Mouse (Mus musculus) forebrain, embryonic 12.5 days (tissue): ENCODE data around the gene Fcgr2b. TPM values are rescaled to one million over a fixed set of nuclear protein-coding genes. Genes with fewer than 3 reads are reported as not detected.
"Not testable (repeated sequence)": the region's sequence is repeated elsewhere in the genome, so short reads cannot be mapped to it uniquely, and the experiment has no call there.

Source experiments
- ATAC-seq: fragments of 200-750 bp; cut with Nextera tagmentation; 2 replicates; pipeline ENCODE4 v1.8.0; 2017; ENCODE audit warnings: moderate TSS enrichment; ENCODE audit not compliant: low FRiP score
- H3K27ac ChIP-seq: fragments of 300-500 bp; sonication (generic); 2 replicates; pipeline ENCODE4 v1.5.1; 2016; ENCODE audit warnings: mild to moderate bottlenecking
- H3K27me3 ChIP-seq: fragments of 300-500 bp; sonication (generic); 2 replicates; pipeline ENCODE4 v1.6.1; 2016; ENCODE audit warnings: mild to moderate bottlenecking
- H3K36me3 ChIP-seq: fragments of 300-500 bp; sonication (generic); replicated peaks from 2 replicates; pipeline ENCODE4 v1.6.1; 2016; ENCODE audit warnings: mild to moderate bottlenecking
- H3K4me1 ChIP-seq: fragments of 300-500 bp; sonication (generic); 2 replicates; pipeline ENCODE4 v1.6.1; 2016
- H3K4me2 ChIP-seq: fragments of 300-500 bp; sonication (generic); 2 replicates; pipeline ENCODE4 v1.6.1; 2016; ENCODE audit warnings: mild to moderate bottlenecking, moderate library complexity
- H3K4me3 ChIP-seq: fragments of 300-500 bp; sonication (generic); replicated peaks from 2 replicates; pipeline ENCODE4 v1.5.1; 2016; ENCODE audit warnings: mild to moderate bottlenecking
- H3K9ac ChIP-seq: fragments of 300-500 bp; sonication (generic); 2 replicates; pipeline ENCODE4 v1.6.1; 2016; ENCODE audit warnings: mild to moderate bottlenecking
- H3K9me3 ChIP-seq: fragments of 300-500 bp; sonication (generic); 2 replicates; pipeline ENCODE4 v1.6.1; 2016
- WGBS: fragments of 180-500 bp; shearing (Covaris S2); methylation state at CpG from one replicate; pipeline ENCODE4 v1.1.7; 2016; 5-methylcytosine and 5-hydroxymethylcytosine counted together
- polyA plus RNA-seq: library from polyadenylated mRNA; unstranded; fragments of >200 nt; fragmentation: Nextera tagmentation; extraction: Ambion mirVana; gene quantifications from 2 replicates; pipeline ENCODE4 v1.2.1, GENCODE M21; 2016

Gene Fcgr2b
- polyA plus RNA-seq, 1 experiment from 2014 or later = 0.24 TPM

DNA sequence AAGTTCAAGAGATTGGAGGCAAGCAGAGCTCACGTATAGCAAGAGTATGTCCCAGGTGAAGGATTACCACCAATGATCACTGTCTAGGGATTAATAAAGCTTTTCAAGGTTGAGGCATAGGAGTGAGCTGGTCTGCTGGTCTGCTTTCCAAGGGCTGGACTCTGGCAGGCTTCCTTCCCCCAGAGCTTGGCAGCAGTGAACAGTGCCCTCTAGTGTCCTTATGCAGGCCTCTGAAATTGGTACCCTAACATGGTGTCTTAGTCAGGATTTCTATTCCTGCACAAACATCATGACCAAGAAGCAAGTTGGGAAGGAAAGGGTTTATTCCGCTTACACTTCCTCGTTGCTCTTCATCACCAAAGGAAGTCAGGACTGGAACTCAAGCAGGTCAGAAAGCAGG lies 20.4 kb upstream of the Fcgr2b start:
- no peaks in the 10 kb centered on the region for H3K4me1 ChIP-seq
- H3K9ac ChIP-seq = no peak overlapping the region
- 52% methylated on average over 3 of the region's 3 CpGs for WGBS
- H3K36me3 ChIP-seq = no peaks in the 10 kb centered on the region
- H3K27me3 ChIP-seq = no peaks in the 10 kb centered on the region
- no peak overlapping the region for H3K27ac ChIP-seq
- ATAC-seq = no peak
- no peaks in the 10 kb centered on the region for H3K9me3 ChIP-seq
- H3K4me2 ChIP-seq = no peak overlapping the region
- no peak overlapping the region for H3K4me3 ChIP-seq

DNA sequence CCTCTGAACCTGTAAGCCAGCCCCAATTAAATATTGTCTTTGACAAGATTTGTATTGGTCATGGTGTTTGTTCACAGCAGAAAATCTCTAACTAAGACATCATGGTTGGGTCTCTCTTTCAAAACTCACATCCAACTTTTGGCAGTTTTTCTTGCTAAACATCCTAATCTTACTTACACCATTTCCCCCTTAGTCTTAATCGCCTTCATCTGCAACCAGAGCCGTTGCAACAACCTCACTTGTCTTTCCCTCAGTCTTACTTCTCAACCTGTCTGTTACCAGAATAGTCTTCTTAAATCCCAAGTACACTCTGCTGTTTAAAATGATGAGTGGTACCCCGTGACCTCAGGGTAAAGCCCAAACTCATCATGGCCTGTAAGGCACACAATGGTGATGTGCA lies 19.7 kb upstream of the Fcgr2b start:
- Histone ChIP-seq H3K9me3 (no peaks in the 10 kb centered on the region), H3K4me1 (no peaks in the 10 kb centered on the region)
- 80% methylated on average over 3 of the region's 3 CpGs for WGBS

DNA sequence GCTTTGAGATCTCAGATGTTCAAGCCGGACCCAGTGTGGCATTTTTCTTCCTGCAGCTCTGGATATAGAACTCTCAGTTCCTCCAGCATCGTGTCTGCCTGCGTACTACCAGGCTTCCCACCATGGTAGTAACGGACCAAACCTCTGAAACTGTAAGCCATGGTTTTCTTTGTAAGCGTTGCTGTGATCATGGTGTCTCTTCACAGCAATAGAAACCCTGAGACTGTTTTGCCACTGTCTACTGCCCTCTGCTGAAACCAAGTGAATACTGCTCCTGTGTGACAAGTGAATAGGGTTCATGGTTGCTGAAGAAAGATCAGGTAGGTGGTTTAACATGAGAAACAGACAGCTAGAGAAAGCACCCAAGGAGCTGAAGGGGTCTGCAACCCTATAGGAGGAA lies 16.2 kb upstream of the Fcgr2b start:
- no peak overlapping the region for H3K9ac ChIP-seq

More for the DNA sequence above, 19.7 kb upstream of the Fcgr2b start:
- H3K4me3 ChIP-seq = no peak overlapping the region
- no peaks in the 10 kb centered on the region for H3K36me3 ChIP-seq
- H3K9ac ChIP-seq = no peak overlapping the region
- H3K4me2 ChIP-seq = no peak overlapping the region
- ATAC-seq = no peak
- H3K27ac ChIP-seq = no peak overlapping the region
- no peaks in the 10 kb centered on the region for H3K27me3 ChIP-seq

DNA sequence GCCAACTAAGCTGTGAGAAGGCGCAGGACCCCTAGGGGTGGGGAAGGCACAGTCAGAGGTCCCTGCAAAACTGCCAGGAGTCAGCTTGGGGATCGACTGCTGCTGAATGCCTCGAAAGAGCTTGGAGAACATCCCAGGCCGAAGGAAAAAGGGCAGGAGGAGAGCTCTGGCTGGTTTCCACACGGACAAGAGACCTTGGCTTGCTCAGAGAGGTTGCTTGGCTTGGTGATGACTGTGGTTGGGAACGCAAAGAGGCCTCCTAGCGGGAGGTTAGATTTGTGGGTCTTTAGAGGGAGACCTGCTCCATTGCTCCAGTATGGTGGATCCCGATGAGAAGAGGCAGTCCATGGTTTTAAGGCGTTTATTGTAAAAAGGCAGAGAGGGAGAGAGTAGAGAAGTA lies 13.3 kb upstream of the Fcgr2b start:
- Histone ChIP-seq H3K27me3 (0 out of 2 replicates have a peak, but pooled peaks cover 6% of the 10 kb centered on the region), H3K27ac (no peak overlapping the region), H3K4me2 (no peak overlapping the region), H3K9me3 (no peaks in the 10 kb centered on the region), H3K4me1 (no peaks in the 10 kb centered on the region), H3K4me3 (no peak overlapping the region), H3K36me3 (no peaks in the 10 kb centered on the region), H3K9ac (no peak overlapping the region)
- WGBS = 75% methylated on average over 9 of the region's 9 CpGs
- ATAC-seq = no peak

More for the DNA sequence above, 16.2 kb upstream of the Fcgr2b start:
- Histone ChIP-seq H3K4me2 (no peak overlapping the region), H3K4me3 (no peak overlapping the region), H3K9me3 (no peaks in the 10 kb centered on the region), H3K27me3 (0 out of 2 replicates have a peak, but pooled peaks cover 6% of the 10 kb centered on the region), H3K4me1 (no peaks in the 10 kb centered on the region), H3K36me3 (no peaks in the 10 kb centered on the region), H3K27ac (no peak overlapping the region)
- ATAC-seq = no peak
- WGBS = 65% methylated on average over 5 of the region's 5 CpGs

DNA sequence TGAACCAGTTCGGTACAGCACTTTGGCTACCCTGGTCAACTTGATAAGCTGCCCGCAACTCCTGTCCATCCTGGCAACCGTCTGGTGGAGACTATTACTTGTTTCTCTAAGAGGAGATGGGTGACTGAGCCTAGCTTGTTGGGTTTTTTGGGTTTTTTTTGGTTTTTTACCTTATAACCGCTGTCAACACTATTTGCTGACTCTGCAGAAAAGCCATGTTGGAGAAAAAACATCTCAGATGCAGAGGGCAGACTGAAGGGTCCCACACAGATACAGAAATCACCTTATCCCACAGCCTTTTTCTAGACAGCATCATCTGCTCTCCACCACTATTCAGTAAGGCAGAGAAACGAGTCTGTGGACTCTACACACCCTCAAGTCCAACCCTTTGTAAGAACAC lies 9.5 kb upstream of the Fcgr2b start:
- Histone ChIP-seq H3K9me3 (no peaks in the 10 kb centered on the region), H3K9ac (no peak overlapping the region), H3K36me3 (no peaks in the 10 kb centered on the region), H3K4me3 (no peak overlapping the region), H3K27ac (no peak overlapping the region), H3K27me3 (0 out of 2 replicates have a peak, but pooled peaks cover 6% of the 10 kb centered on the region), H3K4me2 (no peak overlapping the region), H3K4me1 (no peaks in the 10 kb centered on the region)
- ATAC-seq = no peak
- WGBS = 87% methylated on average over 5 of the region's 5 CpGs

DNA sequence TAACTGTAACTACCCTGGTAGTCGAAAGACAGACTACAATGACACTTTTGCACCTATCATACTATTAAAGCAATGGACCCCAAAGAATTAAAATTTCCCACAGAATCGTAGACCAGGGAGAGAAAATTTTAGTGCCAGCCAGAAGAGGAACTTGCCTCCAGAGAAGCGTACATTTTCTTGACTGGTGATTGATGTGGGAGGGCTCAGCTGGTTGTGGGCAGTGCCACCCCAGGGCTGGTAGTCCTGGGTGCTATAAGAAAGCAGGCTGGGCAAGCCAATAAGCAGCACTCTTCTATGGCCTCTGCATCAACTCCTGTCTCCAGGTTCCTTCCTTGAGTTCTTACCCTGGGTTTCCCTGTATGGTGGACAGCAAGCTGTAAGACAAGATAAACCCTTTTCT lies 8.7 kb upstream of the Fcgr2b start:
- Histone ChIP-seq H3K9ac (no peak overlapping the region), H3K4me3 (no peak overlapping the region), H3K4me2 (no peak overlapping the region), H3K27me3 (0 out of 2 replicates have a peak, but pooled peaks cover 5% of the 10 kb centered on the region), H3K9me3 (no peaks in the 10 kb centered on the region), H3K27ac (no peak overlapping the region), H3K4me1 (no peaks in the 10 kb centered on the region), H3K36me3 (no peaks in the 10 kb centered on the region)
- no peak for ATAC-seq
- WGBS = 90% methylated on average over 3 of the region's 3 CpGs

DNA sequence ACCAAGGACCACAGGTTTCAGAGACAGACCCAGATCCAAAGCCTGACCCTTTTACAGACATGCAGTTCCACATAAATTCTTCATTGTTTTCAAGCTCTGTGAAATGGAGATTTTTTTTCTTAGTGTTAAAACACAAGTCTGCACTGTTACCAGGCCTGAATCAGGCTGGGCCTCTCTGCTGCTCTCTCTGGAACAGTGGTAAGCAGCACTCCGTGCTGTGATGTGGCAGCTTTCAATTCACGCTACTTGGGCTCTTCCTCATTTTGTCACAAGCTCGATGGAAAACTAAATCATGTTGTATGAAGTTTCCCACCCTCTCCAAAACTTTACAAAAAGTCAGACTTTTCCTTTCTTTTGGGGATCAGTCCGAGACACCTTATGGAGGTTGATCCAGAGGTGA lies 6.7 kb upstream of the Fcgr2b start:
- H3K4me3 ChIP-seq = no peak overlapping the region
- H3K9ac ChIP-seq = no peak overlapping the region
- no peaks in the 10 kb centered on the region for H3K36me3 ChIP-seq
- no peaks in the 10 kb centered on the region for H3K9me3 ChIP-seq
- no peaks in the 10 kb centered on the region; the same call in 1 of the 2 replicates for H3K27me3 ChIP-seq
- H3K4me1 ChIP-seq = no peaks in the 10 kb centered on the region
- no peak overlapping the region for H3K27ac ChIP-seq
- no peak overlapping the region for H3K4me2 ChIP-seq
- no peak for ATAC-seq
- 85% methylated on average over 4 of the region's 4 CpGs for WGBS

DNA sequence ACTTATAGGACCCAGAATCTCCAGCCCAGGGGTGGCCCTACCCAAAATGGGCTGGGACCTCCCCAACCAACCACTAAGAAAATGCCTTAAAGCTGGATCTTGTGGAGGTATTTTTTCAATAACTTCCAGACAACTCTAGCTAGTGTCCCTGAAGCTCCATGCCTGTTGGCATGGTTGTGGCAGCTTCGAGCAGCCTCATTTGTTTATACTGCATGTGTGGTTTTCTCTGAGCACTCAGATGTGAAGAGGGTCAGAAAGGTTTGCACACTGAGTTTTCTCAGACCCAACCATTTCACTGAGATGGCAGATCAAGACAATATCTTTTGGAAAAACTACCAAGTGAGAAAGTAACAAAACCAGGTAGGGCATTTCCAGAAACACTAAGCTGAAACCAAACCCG lies 6.0 kb upstream of the Fcgr2b start:
- no peak overlapping the region for H3K27ac ChIP-seq
- no peaks in the 10 kb centered on the region for H3K4me1 ChIP-seq
- no peaks in the 10 kb centered on the region for H3K36me3 ChIP-seq
- H3K9ac ChIP-seq = no peak overlapping the region
- no peak overlapping the region for H3K4me2 ChIP-seq
- no peak overlapping the region for H3K4me3 ChIP-seq
- no peaks in the 10 kb centered on the region; the same call in 1 of the 2 replicates for H3K27me3 ChIP-seq
- WGBS = 85% methylated on average over 2 of the region's 2 CpGs
- ATAC-seq = no peak
- H3K9me3 ChIP-seq = no peaks in the 10 kb centered on the region

DNA sequence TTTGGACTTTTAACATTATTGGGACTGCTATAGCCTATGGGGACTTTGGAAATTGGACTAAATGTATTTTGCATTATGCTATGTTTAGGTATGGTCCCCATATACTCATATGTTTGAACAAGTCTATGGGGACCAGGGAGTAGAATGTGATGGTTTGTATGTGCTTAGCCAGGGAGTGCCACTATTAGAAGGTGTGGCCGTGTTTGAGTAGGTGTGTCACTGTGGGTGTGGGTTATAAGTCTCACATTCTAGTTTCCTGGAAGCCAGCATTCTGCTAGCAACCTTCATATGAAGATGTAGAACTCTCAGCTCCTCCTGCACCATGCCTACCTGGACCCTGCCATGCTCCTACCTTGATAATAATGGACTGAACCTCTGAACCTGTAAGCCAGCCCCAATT lies 5.3 kb upstream of the Fcgr2b start:
- H3K4me2 ChIP-seq, H3K27me3 ChIP-seq, H3K4me1 ChIP-seq, H3K36me3 ChIP-seq, H3K4me3 ChIP-seq, H3K9ac ChIP-seq, H3K9me3 ChIP-seq, ATAC-seq, H3K27ac ChIP-seq: not testable (repeated sequence)
- 85% methylated on average over 1 of the region's 1 CpGs for WGBS

DNA sequence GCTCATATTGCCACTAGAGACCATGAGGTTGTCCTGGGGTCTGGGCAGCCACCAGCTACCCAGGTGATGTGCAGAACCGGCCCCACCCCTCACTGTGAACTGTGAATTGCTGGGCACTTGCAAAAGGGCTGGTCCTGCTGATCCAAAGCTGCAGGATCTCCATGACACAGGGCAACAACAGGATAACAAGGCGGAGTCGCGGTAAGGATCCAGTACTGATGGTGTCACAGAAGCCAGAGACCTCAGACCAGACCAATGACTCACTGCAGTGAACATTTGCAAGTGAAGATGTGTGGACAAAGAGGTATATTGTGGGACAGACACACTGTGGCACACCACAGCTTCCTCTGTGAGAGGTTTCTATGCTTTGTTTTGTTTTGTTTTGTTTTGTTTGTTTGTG lies 2.3 kb upstream of the Fcgr2b start:
- Histone ChIP-seq H3K4me1 (no peaks in the 10 kb centered on the region), H3K27me3 (no peaks in the 10 kb centered on the region; the same call in 1 of the 2 replicates), H3K4me2 (no peak overlapping the region), H3K9me3 (no peaks in the 10 kb centered on the region), H3K27ac (no peak overlapping the region), H3K36me3 (no peaks in the 10 kb centered on the region), H3K4me3 (no peak overlapping the region), H3K9ac (no peak overlapping the region)
- WGBS = 80% methylated on average over 4 of the region's 4 CpGs
- no peak for ATAC-seq

DNA sequence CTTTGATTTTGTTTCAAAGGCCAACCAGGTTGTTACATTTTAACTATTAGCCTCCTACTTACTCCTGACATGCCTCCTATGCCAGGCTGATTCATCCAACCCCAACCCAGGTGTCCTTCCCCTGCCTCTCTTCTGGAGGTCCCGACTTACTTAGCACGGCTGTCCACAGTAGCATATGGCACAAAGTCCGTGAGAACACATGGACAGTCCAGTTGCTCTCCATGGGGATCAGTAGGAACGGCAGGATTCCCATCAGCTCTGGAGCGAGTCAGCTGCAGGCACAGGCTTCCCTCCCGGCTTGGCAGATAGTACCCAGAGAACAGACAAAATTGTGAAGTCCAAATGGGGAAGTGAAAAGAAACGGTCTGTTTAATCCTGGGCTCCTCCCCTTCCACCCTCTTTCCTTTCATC lies 591 bp downstream of the Fcgr2b start:
- Histone ChIP-seq H3K36me3 (no peaks in the 10 kb centered on the region), H3K4me3 (no peak overlapping the region), H3K4me1 (no peaks in the 10 kb centered on the region), H3K9me3 (no peaks in the 10 kb centered on the region), H3K9ac (no peak overlapping the region), H3K27ac (no peak overlapping the region), H3K4me2 (no peak overlapping the region), H3K27me3 (no peaks in the 10 kb centered on the region; the same call in 1 of the 2 replicates)
- 75% methylated on average over 7 of the region's 7 CpGs for WGBS
- no peak for ATAC-seq

DNA sequence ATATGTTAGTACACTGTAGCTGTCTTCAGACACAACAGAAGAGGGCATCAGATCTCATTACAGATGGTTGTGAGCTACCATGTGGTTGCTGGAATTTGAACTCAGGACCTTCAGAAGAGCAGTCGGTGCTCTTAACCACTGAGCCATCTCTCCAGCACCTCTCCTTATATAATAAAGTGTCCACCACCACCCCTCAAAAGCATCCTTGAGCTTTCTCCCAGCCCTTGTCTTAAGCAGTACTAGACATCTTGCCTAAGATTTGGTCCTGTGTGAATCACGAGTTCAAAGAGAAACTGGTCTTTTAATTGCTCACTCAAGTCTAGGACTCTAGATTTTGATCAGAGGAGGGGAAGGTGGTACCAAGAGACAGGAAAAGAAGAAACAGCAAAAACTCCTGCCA lies 997 bp downstream of the Fcgr2b start:
- not testable (repeated sequence) for H3K4me3 ChIP-seq, H3K27me3 ChIP-seq, ATAC-seq, H3K4me2 ChIP-seq, H3K27ac ChIP-seq, H3K4me1 ChIP-seq, H3K36me3 ChIP-seq, H3K9me3 ChIP-seq, H3K9ac ChIP-seq
- 86% methylated on average over 2 of the region's 2 CpGs for WGBS

DNA sequence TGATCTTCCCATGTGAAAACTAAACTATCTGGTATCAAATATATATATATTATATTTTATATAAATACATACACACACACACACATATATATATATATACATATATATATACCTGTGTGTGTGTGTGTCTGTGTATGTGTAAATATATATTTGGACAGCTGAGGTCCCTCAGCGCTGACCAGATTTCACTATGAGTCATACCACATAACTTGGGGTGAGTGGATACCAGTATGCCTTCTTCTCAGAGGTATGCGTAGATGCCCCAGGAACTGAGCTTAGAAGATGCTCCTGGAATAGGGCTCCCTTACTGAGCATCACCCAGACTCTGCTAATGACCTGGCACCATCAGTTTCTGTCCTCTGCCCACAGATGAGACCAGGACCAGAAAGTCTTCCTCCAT lies 1.6 kb downstream of the Fcgr2b start:
- 97% methylated on average over 2 of the region's 2 CpGs for WGBS
- H3K9ac ChIP-seq = no peak overlapping the region
- no peaks in the 10 kb centered on the region for H3K4me1 ChIP-seq
- H3K36me3 ChIP-seq = no peaks in the 10 kb centered on the region
- ATAC-seq = no peak
- no peaks in the 10 kb centered on the region; the same call in 1 of the 2 replicates for H3K27me3 ChIP-seq
- no peaks in the 10 kb centered on the region for H3K9me3 ChIP-seq
- H3K4me2 ChIP-seq = no peak overlapping the region
- no peak overlapping the region for H3K27ac ChIP-seq
- H3K4me3 ChIP-seq = no peak overlapping the region
